Mouse (Mus musculus) cerebellum, adult 9-11 months (tissue): ENCODE results near the gene Krt9.
"Not testable (repeated sequence)": the region's sequence is repeated elsewhere in the genome, so short reads cannot be mapped to it uniquely, and the experiment has no call there.

ENCODE experiments used
- DNase-seq: peaks from one replicate; pipeline ENCODE4 v3.0.0; 2022

The Krt9 gene

DNA sequence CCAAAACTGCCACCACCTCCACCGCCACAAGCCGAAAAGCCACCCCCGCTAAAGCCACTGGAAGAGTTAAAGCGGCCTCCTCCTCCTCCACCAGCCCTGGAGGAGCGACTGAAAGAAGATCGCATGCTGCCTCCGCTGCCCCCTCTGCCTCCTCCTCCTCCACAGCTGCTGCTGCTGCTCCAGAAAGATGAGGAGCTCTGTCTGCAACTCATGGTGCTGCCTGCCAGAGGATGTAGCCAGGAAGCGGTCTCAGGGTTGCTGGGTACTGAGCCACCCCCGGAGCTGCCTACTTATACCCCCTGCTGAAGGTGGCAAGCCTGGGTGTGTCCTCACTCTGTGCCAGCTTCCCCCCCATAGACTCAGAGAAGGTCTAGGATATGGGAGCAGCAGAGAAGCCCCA is at the start of gene Krt9:
TSS of gene Krt9 (minus strand) at position 255 of the 400 bp plus-strand sequence.
- no peak for DNase-seq

DNA sequence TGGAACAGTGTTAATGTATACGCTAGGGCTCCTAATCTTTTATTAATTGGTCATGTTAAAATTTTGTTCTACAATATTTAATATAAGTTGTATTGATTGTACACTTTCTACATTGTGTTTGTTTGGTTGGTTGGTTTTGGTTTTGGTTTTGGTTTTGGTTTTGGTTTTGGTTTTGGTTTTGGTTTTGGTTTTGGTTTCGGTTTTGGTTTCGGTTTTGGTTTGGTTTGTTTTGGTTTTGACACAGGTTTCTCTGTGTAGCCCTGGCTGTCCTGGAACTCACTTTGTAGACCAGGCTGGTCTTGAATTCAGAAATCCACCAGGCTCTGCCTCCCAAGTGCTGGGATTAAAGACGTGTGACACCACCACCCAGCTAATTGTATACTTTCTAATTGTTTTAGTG is 47.2 kb upstream of the Krt9 start:
- not testable (repeated sequence) for DNase-seq

DNA sequence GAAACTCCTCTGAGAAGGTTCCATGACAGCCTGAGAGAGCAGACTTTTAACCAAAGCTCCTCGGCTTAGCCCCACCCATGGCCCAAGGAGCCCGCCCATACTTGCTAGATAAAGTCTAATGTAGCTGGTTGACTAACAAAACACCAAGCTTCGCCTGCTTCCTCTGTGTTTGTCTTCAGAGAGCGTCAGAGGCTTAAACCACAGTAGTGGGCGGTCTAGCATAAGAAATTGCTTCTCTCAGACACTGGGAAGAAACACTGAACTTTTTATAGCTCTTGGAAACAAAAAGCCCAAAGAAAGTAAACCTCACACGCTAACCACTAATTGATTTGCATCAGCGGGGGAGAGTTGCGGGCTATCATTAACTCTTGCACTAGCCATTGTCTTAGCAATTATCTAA is 28.7 kb upstream of the Krt9 start:
- no peak for DNase-seq

DNA sequence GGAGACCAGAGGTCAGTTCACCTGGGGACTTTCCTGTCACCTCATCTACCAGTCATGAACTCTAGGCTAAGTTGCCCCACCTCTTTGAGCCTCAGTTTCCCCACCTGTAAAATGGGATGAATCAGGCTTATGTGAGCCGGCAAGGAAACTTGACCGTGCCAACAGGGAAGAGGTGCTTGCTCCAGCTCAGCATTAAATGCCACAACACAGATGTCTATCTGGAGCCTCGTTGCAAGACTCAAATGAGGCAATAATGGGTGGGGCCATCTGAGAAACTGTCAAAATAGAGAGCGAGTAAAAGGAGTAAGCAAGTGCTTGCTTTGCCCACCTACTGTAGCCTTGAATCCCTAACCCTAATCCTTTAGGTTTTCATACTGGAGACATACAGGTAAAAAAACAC is 26.3 kb upstream of the Krt9 start:
- DNase-seq: no peak

DNA sequence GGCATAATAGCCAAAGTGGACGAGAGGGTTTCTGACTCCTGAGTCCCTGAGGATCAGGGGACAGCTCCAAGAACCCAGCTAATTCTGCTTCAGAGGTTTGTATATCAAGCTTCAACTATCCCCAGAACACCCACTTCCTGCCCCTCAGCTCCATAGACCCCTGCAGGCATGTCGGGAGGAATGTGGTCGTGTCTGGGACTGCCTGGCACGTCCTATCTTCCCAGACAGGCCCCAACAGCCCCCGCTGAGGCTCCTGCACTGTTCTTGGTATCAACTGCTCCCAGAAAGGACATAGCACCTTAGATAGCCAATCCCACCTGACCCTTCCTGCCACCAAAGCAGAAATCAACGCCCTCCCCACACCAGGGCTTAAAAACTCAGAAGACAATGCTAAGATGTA is 15.5 kb upstream of the Krt9 start:
- DNase-seq: no peak

DNA sequence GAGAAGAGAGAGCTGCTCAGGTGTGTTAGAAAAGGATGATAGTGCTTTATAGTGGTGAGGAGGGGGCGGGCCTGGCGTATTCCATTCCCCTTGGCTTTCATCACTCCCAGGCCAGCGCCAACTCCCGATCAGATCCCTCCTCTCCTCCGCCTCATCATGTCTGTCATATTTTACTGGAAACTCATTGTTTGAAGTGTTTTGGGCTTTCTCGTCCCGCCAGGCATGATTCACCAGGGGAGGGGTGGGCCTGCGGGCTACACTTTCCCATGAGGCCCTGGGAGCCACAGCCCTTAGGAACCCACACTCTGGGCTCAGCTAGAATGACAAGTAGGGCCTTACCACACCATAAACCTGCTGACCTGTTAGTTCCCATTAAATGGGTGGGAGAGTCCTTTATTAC is 14.5 kb upstream of the Krt9 start, which contains the start of gene Krt14:
TSS of gene Krt14 (minus strand) at position 51 of the 400 bp plus-strand sequence.
- DNase-seq: no peak

DNA sequence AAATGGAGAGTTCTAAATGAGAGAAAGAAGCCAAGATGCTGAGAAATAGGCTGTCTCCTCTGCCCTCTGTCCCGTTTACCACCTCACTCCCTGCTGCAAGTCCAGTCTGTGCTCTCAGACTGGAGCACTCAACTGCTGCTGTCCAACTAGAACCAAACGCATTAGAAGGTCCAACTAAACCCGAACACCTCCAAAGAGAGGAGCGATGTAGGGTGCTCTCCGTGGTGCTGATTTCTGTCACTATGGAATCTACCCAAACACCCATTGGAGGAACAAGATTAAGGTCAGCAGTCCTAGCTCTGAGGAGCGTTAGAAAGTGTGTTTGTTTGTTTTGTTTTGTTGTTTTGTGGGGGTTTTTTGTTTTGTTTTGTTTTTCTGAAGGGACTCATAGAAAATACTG is 10.4 kb upstream of the Krt9 start:
- DNase-seq: no peak

DNA sequence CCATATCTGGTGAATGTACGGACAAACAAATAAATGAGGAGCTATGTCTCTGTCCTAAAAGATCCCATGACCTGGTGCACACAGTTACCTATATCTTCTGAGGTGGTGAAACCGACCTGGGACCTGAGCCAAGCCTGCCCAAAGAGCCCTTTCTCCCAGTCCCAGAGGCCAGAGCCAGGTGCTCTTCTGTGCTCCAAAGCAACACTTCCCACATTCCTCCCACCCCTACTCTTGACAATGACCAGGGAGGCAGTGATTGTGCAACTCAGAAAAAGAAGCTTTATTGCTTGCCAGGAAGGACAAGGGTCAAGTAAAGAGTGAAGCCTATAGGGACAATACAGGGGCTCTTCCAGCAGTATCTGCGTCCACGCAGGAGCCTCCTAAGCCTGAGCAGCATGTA is 9.9 kb upstream of the Krt9 start:
- DNase-seq: no peak

DNA sequence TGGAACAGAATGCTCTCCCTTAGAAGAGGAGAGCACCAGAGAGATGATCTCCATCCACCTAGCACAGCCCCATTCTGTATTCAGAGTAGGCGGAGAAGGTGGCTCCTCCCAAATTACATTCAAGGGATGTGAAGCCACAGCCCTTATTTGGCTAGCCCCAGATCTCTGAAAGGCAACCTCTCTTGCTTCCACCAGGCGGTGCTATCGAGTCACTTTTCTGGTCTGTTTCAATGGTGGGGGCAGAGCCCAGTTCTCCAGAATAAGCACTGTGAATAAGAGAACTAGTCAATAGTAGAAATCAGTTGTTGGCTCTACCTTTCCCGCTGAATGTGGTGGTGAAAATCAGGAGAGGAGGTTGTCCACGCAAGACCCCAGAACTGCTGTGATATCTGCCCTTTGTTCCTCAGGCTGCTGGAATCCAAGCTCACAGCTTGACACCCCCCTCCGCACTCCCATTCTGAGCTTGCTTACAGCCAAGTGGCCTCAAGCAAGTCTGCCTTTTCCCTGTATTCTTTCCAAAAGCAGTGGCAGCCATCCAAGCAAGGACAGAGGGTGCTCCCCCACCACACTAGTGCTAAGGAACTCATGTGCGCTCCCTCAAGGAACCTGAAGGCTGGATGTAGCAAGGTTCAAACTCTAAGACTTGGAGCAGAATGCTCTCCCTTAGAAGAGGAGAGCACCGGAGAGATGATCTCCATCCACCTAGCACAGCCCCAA is 7.2 kb upstream of the Krt9 start:
- peak; percentile 1 for DNase-seq

DNA sequence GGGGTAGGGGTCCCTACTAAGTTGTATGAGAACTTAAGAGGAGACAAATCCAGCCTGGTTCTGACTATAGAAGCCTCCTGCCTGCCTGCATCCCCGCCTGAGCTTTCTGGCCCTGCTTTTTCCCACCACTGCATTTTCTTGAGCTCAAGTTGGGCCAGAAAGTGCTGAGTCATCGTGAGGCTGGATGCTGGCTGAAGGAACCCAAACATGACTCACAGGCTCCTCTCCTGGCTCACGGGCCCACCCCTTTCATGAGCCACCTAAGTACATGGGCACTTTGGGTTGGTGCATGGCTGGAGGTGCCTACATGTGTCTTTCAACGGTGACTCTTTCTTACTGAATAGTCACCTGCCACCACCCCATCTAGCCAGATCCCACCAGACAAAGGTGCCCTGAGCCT is 5.6 kb upstream of the Krt9 start:
- DNase-seq: no peak

DNA sequence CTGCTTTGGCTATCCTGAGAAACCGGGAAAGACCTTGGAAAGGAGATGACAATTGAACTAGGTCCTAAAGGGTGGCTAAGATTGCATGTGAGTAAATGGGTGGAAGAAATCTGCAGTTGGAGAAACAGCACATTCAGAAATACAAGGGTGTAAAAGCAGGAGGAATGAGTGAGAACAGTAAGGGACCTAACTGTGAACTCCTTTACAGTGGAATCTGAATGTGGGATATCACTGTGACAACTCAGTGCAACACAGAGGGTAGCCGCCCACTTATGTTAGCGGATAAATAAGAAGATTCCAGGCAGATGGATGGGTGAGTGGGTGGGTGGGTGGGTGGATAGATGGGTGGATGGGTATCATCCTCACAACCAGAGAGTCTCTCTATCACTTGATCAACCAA is 1.2 kb downstream of the Krt9 start:
- DNase-seq: no peak

DNA sequence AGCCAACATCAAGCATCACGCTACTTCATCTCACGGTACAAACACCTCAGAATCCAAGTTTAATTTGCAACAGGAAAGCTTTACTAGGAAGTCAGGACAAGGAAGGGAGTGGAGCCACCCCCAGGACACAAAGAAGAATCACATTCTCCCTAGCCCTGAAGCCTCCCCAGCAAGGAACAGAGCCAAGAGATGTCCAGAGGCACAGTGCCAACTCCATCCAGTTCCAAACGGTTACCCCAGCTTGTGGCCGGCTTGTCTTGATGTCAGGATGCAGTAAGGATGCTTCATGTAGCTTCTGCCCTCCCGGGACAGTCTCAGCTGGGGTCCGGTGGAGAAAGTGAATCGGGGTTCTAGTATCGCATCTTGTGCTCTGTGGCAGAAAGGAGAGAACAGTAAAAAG is 6.3 kb downstream of the Krt9 start:
- DNase-seq: no peak

DNA sequence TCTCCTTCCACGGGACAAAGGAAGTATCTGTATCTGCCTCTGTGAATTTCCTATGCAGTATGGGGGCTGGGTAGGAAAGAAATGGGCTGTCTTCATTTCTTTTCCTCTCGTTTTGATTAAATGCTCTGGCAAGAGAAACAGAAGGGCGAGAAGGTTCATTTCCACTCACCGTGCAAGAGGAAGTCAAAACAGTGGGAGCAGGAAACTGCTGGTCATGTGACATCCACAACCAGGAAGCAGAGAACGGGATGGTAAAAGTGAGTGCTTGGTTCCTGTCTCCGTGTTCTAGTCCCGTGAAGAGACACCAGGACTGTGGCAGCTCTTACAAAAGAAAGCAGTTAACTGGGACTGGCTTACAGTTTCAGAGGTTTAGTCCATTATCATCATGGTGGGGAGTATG is 11.3 kb downstream of the Krt9 start:
- DNase-seq: no peak

DNA sequence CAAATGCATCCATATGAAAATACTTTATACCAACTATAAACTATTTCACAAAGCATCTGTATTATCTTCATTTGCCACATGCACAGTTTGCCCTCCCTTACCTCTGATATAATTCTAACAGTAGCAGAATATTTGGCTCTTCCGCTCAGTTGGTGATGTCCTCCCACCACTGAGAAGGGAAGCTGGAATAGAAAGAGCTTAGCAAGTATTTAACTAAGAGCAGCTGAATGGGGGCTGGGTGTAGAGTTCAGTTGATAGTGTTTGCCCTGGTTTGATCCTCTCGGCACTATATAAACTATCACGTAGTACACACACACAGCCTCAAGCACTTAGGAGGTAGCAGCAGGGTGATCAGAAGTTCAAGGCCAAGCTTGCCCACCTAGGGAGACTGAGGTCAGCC is 13.8 kb downstream of the Krt9 start:
- no peak for DNase-seq

DNA sequence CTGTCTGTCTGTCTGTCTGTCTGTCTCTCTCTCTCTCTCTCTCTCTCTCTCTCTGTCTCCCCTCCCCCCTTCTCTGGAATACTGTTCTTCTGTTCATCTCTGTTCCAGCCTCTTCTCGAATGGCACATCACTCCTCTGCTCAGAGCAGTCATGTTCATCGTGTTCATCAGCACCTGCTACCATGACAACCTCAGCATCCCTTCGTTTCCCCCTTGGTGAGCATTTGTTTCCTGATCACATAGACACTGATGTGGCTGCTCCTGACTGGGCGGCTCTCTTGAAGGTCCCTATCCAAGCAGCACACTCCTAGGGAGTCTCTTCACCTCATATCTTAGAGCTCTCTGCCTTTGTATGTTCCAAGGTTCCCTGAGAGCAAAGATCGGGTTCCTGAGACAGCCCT is 14.7 kb downstream of the Krt9 start:
- no peak for DNase-seq

DNA sequence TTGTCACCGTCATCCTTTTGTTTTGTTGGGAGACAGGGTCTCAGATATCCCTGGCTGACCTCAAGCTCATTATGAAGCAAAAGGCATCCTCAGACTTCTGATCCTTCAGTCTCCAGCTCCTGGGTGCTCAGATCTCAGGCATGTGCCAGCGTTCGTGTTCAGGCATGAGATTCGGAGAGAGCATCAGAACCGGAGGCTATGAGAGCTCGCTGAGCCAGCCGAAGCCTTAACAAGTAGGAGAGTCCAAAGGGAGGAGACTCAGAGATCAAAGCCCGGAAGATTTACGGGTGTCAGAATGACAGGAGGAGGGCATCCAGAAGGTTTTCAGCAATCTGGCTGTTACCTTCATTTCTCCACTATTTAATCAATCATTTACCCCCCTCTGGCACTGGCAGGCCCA is 16.3 kb downstream of the Krt9 start:
- DNase-seq: no peak

DNA sequence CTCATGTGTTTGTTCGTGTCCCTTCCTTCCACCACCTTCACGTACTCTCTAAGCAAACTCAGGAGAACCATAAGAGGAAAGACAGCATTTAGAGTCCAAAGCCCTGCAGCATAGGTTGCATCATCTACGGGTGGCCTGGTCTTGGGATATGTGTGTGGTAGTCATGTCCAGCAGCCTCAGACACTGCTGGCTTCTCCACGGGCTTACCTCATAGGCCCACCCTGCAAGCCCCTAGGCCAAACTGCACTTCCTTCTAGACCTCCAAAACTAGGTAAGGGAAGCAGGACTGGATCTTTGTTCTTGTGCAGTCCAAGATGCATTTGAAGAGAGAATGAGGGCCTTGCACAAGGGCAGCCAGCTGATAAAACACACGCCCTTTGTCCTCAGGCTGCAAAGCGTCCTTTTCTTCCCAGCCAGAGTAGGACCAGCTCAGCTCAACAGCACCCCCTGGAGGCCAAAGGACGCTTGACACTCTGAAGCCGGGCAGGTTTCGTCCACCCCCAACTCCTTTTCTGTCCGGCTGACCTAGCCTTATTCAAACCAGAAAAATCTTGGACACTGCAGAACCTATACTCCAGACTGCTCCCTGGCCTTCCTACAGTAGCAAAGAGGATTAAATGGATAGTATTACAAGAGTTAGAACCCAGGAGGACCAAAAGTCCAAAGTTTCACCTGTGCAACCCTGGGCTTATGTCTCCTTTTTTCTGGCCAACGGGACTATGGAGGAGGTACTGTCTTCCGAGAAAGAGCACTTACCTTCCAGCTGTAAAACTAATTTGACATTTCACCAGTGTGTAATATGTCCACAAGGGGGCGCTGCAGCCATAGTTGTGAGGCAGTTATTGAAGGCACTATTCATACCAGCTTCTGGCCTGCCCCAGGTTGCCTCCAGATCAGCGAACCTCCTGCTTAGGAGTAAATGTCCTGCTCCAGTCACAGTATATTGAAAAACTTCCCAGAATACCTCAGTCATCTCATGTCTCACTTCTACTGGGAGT is 24.0 kb downstream of the Krt9 start:
- DNase-seq: peak; percentile 11

DNA sequence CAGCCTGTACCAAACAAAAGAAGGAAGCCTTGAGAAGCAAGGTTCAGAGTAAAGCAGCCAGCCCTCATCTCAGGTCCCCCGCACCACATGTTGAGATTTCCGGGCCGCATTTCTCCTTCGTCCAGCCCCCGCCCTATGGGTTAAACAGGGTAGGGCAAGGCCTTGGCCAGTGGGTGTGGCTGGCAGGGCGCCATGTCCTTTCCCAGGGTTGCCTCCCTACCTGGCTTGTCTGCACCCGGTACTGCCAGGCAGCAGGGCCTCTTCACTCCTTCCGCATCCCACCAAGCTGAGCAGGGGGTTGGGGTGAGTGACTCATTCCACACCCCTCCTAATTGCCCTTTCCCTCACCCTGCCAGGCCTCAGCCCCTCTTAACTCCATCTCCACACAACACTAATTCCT is 25.0 kb downstream of the Krt9 start:
- DNase-seq: no peak

DNA sequence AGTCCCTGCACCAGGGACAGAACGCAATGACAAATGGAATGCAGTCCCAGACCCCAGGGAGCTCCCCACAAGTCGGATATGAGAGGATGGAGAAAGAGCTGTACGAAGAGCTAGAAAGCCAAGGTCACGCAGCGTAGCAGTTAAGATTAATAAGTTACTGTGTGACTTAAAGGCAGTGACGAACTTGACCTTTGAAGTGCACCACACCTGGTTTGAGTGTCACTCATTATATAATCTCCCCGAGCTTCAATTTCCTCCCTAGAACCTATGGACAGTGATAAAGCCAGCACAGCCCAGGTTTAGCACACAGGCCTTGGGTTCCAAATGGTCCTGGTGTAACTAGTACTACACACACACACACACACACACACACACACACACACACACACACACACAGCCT is 28.7 kb downstream of the Krt9 start:
- no peak for DNase-seq

DNA sequence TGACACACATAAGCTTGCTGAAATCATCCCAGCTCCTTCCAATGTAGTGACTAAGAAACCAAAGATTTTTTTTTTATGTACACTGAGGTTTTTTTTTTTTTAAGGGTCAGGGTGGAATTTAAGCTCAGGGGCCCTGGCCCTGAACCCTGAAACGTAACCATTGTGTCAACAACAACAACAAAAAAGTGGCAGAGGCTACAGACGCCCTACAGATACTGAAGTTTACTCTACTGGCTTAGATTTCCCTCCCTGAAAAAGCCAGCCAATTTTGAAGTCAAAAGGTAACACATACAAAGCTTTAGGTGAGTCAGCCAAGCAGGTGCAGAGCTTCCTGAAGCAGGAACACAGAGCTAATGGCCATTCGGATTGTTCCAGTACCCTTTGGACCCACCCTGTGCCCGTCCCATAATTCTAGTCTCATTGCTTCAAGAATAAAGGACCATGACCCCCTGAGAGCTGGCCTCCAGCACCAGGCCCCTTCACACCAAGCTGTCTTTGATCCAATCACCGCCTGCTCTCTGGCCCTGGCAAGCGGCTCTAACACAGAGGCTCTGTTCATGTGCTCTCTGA is 35.1 kb downstream of the Krt9 start:
- DNase-seq: no peak

DNA sequence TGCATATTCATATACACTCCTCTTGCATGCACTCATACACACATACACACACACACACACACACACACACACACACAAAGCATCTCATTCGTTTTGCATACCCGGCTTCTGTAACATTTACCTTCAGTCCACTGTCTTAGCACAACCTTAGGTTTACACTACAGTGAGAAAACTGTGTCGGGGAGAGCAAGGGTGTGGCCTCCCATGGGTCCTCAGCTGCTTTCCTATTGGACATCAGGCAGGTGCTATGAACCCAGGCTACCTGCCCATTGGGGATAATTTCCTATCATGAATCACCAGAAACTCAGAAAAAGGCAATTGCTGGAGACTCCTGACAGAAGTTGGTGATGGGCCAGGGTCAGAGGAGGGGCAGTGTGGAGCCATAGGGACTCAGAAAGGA is 35.7 kb downstream of the Krt9 start:
- no peak for DNase-seq

DNA sequence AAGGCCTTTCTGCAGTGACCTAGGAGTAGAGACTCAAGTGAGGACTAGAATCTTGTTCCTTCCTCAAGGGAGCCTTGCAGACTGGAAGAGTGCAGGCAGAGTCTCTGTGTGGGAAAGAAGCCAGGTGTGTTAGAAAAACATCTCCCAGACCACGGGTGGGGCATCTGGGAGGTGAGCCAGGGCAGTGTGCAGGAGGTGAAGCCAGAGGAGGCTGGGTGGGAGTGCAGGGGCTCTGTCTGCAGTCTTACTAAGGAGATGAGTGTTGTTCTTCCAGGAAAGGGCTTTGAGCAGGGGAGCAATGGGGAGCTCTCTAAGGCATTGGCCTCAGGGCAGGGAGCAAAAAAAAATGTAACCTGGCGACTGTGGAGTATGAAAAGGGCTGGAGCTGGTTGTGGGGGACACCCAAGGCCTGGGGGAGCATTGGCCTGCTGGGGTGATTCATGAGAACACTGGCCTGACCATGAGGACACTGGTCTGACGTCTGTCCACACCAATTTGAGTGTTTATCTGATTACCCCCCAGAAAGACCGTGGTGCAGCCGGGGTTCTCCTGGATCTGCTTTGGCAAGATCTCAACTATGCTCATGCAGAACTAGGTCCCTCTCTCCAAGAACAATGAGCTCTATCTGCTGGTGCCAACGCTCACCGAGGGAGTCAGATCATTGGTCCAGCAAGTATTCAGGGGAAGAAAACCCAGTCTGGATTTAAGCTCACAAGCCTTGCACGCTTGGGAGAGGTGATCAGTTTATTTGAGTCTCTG is 37.4 kb downstream of the Krt9 start:
- no peak for DNase-seq
